Mouse (Mus musculus) limb, embryonic 11.5 days (tissue): ENCODE data around the gene Fam216b. TPM values are rescaled to one million over a fixed set of nuclear protein-coding genes. Genes with fewer than 3 reads are reported as not detected.

Experiments
- ATAC-seq: fragments of 200-750 bp; cut with Nextera tagmentation; 2 replicates; pipeline ENCODE4 v1.8.0; 2017; ENCODE audit warnings: low read depth; ENCODE audit not compliant: insufficient number of reproducible peaks, low FRiP score, low TSS enrichment
- DNase-seq: peaks from one replicate; pipeline ENCODE4 v3.0.0-alpha.2; 2015; ENCODE audit warnings: low spot score
- H3K27ac ChIP-seq: fragments of 300-500 bp; sonication (generic); replicated peaks from 2 replicates; pipeline ENCODE4 v1.5.1; 2014; ENCODE audit warnings: low read depth, mild to moderate bottlenecking, low read length
- H3K27me3 ChIP-seq: fragments of 300-500 bp; sonication (generic); 2 replicates; pipeline ENCODE4 v1.6.1; 2014; ENCODE audit warnings: mild to moderate bottlenecking, low read length, mixed read lengths; ENCODE audit not compliant: control insufficient read depth, insufficient read depth
- H3K36me3 ChIP-seq: fragments of 300-500 bp; sonication (generic); 2 replicates; pipeline ENCODE4 v1.6.1; 2014; ENCODE audit warnings: mild to moderate bottlenecking, low read length, moderate library complexity, mixed read lengths; ENCODE audit not compliant: control insufficient read depth, insufficient read depth
- H3K4me1 ChIP-seq: fragments of 300-500 bp; sonication (generic); 2 replicates; pipeline ENCODE4 v1.6.1; 2014; ENCODE audit warnings: low read length, mixed read lengths; ENCODE audit not compliant: control insufficient read depth, insufficient read depth
- H3K4me2 ChIP-seq: fragments of 300-500 bp; sonication (generic); 2 replicates; pipeline ENCODE4 v1.6.1; 2014; ENCODE audit warnings: low read depth, mild to moderate bottlenecking, moderate library complexity; ENCODE audit not compliant: severe bottlenecking
- H3K4me3 ChIP-seq: fragments of 300-500 bp; sonication (generic); 2 replicates; pipeline ENCODE4 v1.5.1; 2014; ENCODE audit warnings: low read depth, low read length
- H3K9ac ChIP-seq: fragments of 300-500 bp; sonication (generic); 2 replicates; pipeline ENCODE4 v1.6.1; 2014; ENCODE audit warnings: mild to moderate bottlenecking, low read length
- H3K9me3 ChIP-seq: fragments of 300-500 bp; sonication (generic); 2 replicates; pipeline ENCODE4 v1.6.1; 2016; ENCODE audit warnings: low read length; ENCODE audit not compliant: control insufficient read depth
- WGBS: fragments of 180-500 bp; shearing (Covaris S2); extraction: QIAGEN DNeasy Blood & Tissue Kit; methylation state at CpG from one replicate; pipeline ENCODE4 v1.1.7; 2014; 5-methylcytosine and 5-hydroxymethylcytosine counted together
- polyA plus RNA-seq: library from polyadenylated mRNA; unstranded; fragments of >200 nt; fragmentation: Nextera tagmentation; extraction: Ambion mirVana; gene quantifications from 2 replicates; pipeline ENCODE4 v1.2.1, GENCODE M21; 2014

Fam216b gene
- polyA plus RNA-seq, 1 experiment from 2014 or later = not detected

- no peak overlapping the region for H3K9ac ChIP-seq
- H3K27ac ChIP-seq = no peak overlapping the region
- ATAC-seq (peak; percentile 21; the same call in 1 of the 2 replicates), DNase-seq (peak; percentile 55)
- H3K9me3 ChIP-seq = no peaks in the 10 kb centered on the region
- no peaks in the 10 kb centered on the region for H3K4me1 ChIP-seq
- H3K36me3 ChIP-seq = no peaks in the 10 kb centered on the region
- no peak overlapping the region for H3K4me3 ChIP-seq
- 31% methylated on average over 9 of the region's 9 CpGs for WGBS
- no peak overlapping the region for H3K4me2 ChIP-seq
- no peaks in the 10 kb centered on the region for H3K27me3 ChIP-seq
These were observed 28.8 kb downstream of the Fam216b start for GRCm38 (mm10) chr14:78059878-78060608.

GRCm38 (mm10) chr14:78057362-78057761 lies 31.4 kb downstream of the Fam216b start:
- no peak overlapping the region for H3K27ac ChIP-seq
- H3K4me3 ChIP-seq = no peak overlapping the region
- no peaks in the 10 kb centered on the region for H3K4me1 ChIP-seq
- DNase-seq (no peak), ATAC-seq (no peak)
- no peaks in the 10 kb centered on the region for H3K9me3 ChIP-seq
- H3K27me3 ChIP-seq = no peaks in the 10 kb centered on the region
- WGBS = 65% methylated on average over 7 of the region's 7 CpGs
- H3K9ac ChIP-seq = no peak overlapping the region
- H3K36me3 ChIP-seq = no peaks in the 10 kb centered on the region
- H3K4me2 ChIP-seq = no peak overlapping the region

GRCm38 (mm10) chr14:78056371-78056770 lies 32.4 kb downstream of the Fam216b start:
- Histone ChIP-seq H3K4me3 (no peak overlapping the region), H3K27ac (no peak overlapping the region), H3K4me2 (no peak overlapping the region), H3K27me3 (no peaks in the 10 kb centered on the region), H3K9ac (no peak overlapping the region), H3K4me1 (no peaks in the 10 kb centered on the region), H3K9me3 (no peaks in the 10 kb centered on the region), H3K36me3 (no peaks in the 10 kb centered on the region)
- ATAC-seq = no peak
- 84% methylated on average over 3 of the region's 3 CpGs for WGBS
- no peak for DNase-seq

- WGBS = 88% methylated on average over 4 of the region's 4 CpGs
- DNase-seq (no peak), ATAC-seq (no peak)
- Histone ChIP-seq H3K27me3 (no peaks in the 10 kb centered on the region), H3K4me2 (no peak overlapping the region), H3K36me3 (no peaks in the 10 kb centered on the region), H3K4me3 (no peak overlapping the region), H3K9me3 (no peaks in the 10 kb centered on the region), H3K27ac (no peak overlapping the region), H3K9ac (no peak overlapping the region), H3K4me1 (no peaks in the 10 kb centered on the region)
These were observed 40.1 kb downstream of the Fam216b start for GRCm38 (mm10) chr14:78048674-78049073.

GRCm38 (mm10) chr14:78048258-78048657 lies 40.5 kb downstream of the Fam216b start:
- ATAC-seq = no peak
- H3K27ac ChIP-seq = no peak overlapping the region
- no peaks in the 10 kb centered on the region for H3K27me3 ChIP-seq
- H3K36me3 ChIP-seq = no peaks in the 10 kb centered on the region
- H3K4me1 ChIP-seq = no peaks in the 10 kb centered on the region
- H3K4me2 ChIP-seq = no peak overlapping the region
- no peak overlapping the region for H3K4me3 ChIP-seq
- no peak overlapping the region for H3K9ac ChIP-seq
- DNase-seq = no peak
- no peaks in the 10 kb centered on the region for H3K9me3 ChIP-seq
- 91% methylated on average over 3 of the region's 3 CpGs for WGBS

- Histone ChIP-seq H3K9me3 (no peaks in the 10 kb centered on the region), H3K36me3 (no peaks in the 10 kb centered on the region), H3K27me3 (no peaks in the 10 kb centered on the region), H3K27ac (no peak overlapping the region), H3K9ac (no peak overlapping the region), H3K4me2 (no peak overlapping the region), H3K4me1 (no peaks in the 10 kb centered on the region), H3K4me3 (no peak overlapping the region)
- WGBS = 40% methylated on average over 2 of the region's 2 CpGs
- ATAC-seq = no peak
- no peak for DNase-seq
These were observed 45.7 kb downstream of the Fam216b start for GRCm38 (mm10) chr14:78043079-78043478.

GRCm38 (mm10) chr14:78041886-78042526 lies 46.8 kb downstream of the Fam216b start:
- Histone ChIP-seq H3K9me3 (no peaks in the 10 kb centered on the region), H3K9ac (no peak overlapping the region), H3K27ac (no peak overlapping the region), H3K27me3 (no peaks in the 10 kb centered on the region), H3K4me1 (no peaks in the 10 kb centered on the region), H3K36me3 (no peaks in the 10 kb centered on the region), H3K4me2 (no peak overlapping the region), H3K4me3 (no peak overlapping the region)
- no peak for DNase-seq
- ATAC-seq = no peak
- WGBS = 81% methylated on average over 11 of the region's 11 CpGs

- 91% methylated on average over 6 of the region's 6 CpGs for WGBS
- no peaks in the 10 kb centered on the region for H3K27me3 ChIP-seq
- no peak overlapping the region for H3K4me2 ChIP-seq
- no peak overlapping the region for H3K4me3 ChIP-seq
- no peak overlapping the region for H3K27ac ChIP-seq
- H3K4me1 ChIP-seq = no peaks in the 10 kb centered on the region
- H3K36me3 ChIP-seq = no peaks in the 10 kb centered on the region
- ATAC-seq (no peak), DNase-seq (no peak)
- H3K9me3 ChIP-seq = no peaks in the 10 kb centered on the region
- H3K9ac ChIP-seq = no peak overlapping the region
These were observed 48.2 kb downstream of the Fam216b start for GRCm38 (mm10) chr14:78040643-78041042.
